In genomic region chr2:117092946-117093401, GRCm38 (mm10) we compare ENCODE assay signal across 12 mouse cellular contexts. TPM values are rescaled to one million over a fixed set of nuclear protein-coding genes. Genes with fewer than 3 reads are reported as not detected.
DNase-seq lines count a peak whose midpoint lies in the region; ATAC-seq and TF ChIP-seq lines count a peak whose summit lies in the region.
"Had no signal": no experiment of that assay in that cellular context is flagged by ENCODE, and none has a peak within 500 bp of the region (broad histone marks: within the 10 kb centered on the region; RNA-seq: fewer than 3 reads in every experiment).

No protein-coding gene starts in this region.

- no peak overlapping the region for H3K27ac ChIP-seq in thymus, adult 2 months (ENCODE audit: control insufficient read depth, insufficient read depth, low read length)
- H3K27ac ChIP-seq: gastrocnemius, adult 2 months; liver, embryonic 14.5 days; midbrain, embryonic 13.5 days; stomach, embryonic 15.5 days had no signal

- WGBS in thymus, adult 2 months = 16% methylated on average over 2 of the region's 2 CpGs

- no peaks in the 10 kb centered on the region for H3K36me3 ChIP-seq in thymus, adult 2 months (ENCODE audit: control insufficient read depth, insufficient read depth, low read length)
- H3K36me3 ChIP-seq: midbrain, embryonic 13.5 days; stomach, embryonic 15.5 days had no signal

- peak; percentile 20 for DNase-seq in retina, postnatal 1 day
- DNase-seq in retina, embryonic 14.5 days (ENCODE audit: low spot score) = no peak
- DNase-seq in R1 (ENCODE audit: low read depth, low spot score) = peak; percentile 46
- no peak for DNase-seq in thymus, adult 2 months
- DNase-seq: cerebellum, adult 9-11 months; gastrocnemius, adult 2 months had no signal

- no peak overlapping the region for H3K4me3 ChIP-seq in thymus, adult 2 months (ENCODE audit: control insufficient read depth, insufficient read depth, low read length)
- H3K4me3 ChIP-seq: gastrocnemius, adult 2 months; midbrain, embryonic 13.5 days; stomach, embryonic 15.5 days had no signal

- H3K27me3 ChIP-seq in thymus, adult 2 months (ENCODE audit: control insufficient read depth, insufficient read depth, low read length) = no peaks in the 10 kb centered on the region
- H3K27me3 ChIP-seq: stomach, embryonic 15.5 days had no signal

- TF ChIP-seq CTCF in thymus, adult 2 months (IDR thresholded peaks at IDR 0.05; ENCODE audit: borderline replicate concordance, control insufficient read depth, extremely low read depth, insufficient read depth, low read length, poor library complexity) = no peak

- no peak for TF ChIP-seq POLR2A in thymus, adult 2 months (IDR thresholded peaks at IDR 0.05; ENCODE audit: control insufficient read depth, extremely low read depth, insufficient read depth, low read length, poor library complexity)

- H3K4me1 ChIP-seq in thymus, adult 2 months (replicated peaks; ENCODE audit: control insufficient read depth, insufficient read depth, low read length) = no peaks in the 10 kb centered on the region
- H3K4me1 ChIP-seq: midbrain, embryonic 13.5 days; stomach, embryonic 15.5 days had no signal

- ATAC-seq in granulocyte monocyte progenitor cell, adult 5-6 weeks (replicated peaks; ENCODE audit: poor library complexity, severe bottlenecking) = peak; percentile 74
- ATAC-seq in megakaryocyte-erythroid progenitor cell, adult 5-6 weeks (replicated peaks; ENCODE audit: low FRiP score, low TSS enrichment, poor library complexity, severe bottlenecking) = no peak
- ATAC-seq in frontal cortex, adult (ENCODE audit: low TSS enrichment) = no peak
- ATAC-seq: midbrain, embryonic 13.5 days had no signal

RNA-seq across cellular contexts. Expression of gene Spred1, which starts 28.2 kb away (rescaled TPM):
- total RNA-seq in granulocyte monocyte progenitor cell, adult 5-6 weeks (2014; fragmentation: Nextera tagmentation) = 16.5 and 19.2 TPM in 2 replicates
- 23.0 and 23.7 TPM in 2 replicates for total RNA-seq in granulocyte monocyte progenitor cell, adult 5-6 weeks (2017)
- 4.0 and 4.9 TPM in 2 replicates for polyA plus RNA-seq in thymus, adult 2 months (2012; rRNA removed)
- total RNA-seq in megakaryocyte-erythroid progenitor cell, adult 5-6 weeks (2014; fragmentation: Nextera tagmentation) = 17.9 and 23.3 TPM in 2 replicates
- total RNA-seq in megakaryocyte-erythroid progenitor cell, adult 5-6 weeks (2017) = 25.8 and 43.1 TPM in 2 replicates

Comparison
In these comparisons a context has a peak if more than half of its experiments do, and no peak if none do; other contexts are left out.
1. DNase-seq: peak in retina, postnatal 1 day (single experiment) and R1 (single experiment); none in retina, embryonic 14.5 days (single experiment) and thymus, adult 2 months (single experiment).